ENCODE assay signal across 22 mouse cellular contexts in genomic region chr19:17366364-17367090, GRCm38 (mm10).
"Had no signal": no experiment of that assay in that cellular context is flagged by ENCODE, and none has a peak within 500 bp of the region (broad histone marks: within the 10 kb centered on the region; RNA-seq: fewer than 3 reads in every experiment).

No protein-coding gene starts in this region.

- ATAC-seq: forebrain, postnatal 0 days; hindbrain, postnatal 0 days; intestine, embryonic 16.5 days; liver, embryonic 12.5 days had no signal

- H3K9me3 ChIP-seq: heart, embryonic 13.5 days; heart, embryonic 15.5 days; hindbrain, embryonic 13.5 days; hindbrain, embryonic 15.5 days; limb, embryonic 13.5 days; limb, embryonic 15.5 days; liver, embryonic 12.5 days had no signal

- H3K4me2 ChIP-seq: heart, embryonic 11.5 days; heart, embryonic 13.5 days; heart, embryonic 15.5 days; hindbrain, embryonic 13.5 days; hindbrain, embryonic 15.5 days; limb, embryonic 13.5 days; limb, embryonic 15.5 days; liver, embryonic 12.5 days had no signal

- H3K27ac ChIP-seq: heart, adult 2 months; heart, embryonic 13.5 days; heart, embryonic 15.5 days; hindbrain, embryonic 13.5 days; hindbrain, embryonic 15.5 days; hindbrain, postnatal 0 days; limb, embryonic 13.5 days; limb, embryonic 15.5 days; liver, embryonic 12.5 days; liver, embryonic 14.5 days had no signal

- H3K4me3 ChIP-seq: heart, adult 2 months; heart, embryonic 13.5 days; heart, embryonic 15.5 days; hindbrain, embryonic 13.5 days; hindbrain, embryonic 15.5 days; limb, embryonic 13.5 days; limb, embryonic 15.5 days; liver, embryonic 12.5 days had no signal

- H3K4me1 ChIP-seq: heart, embryonic 15.5 days; hindbrain, embryonic 13.5 days; hindbrain, embryonic 15.5 days; limb, embryonic 13.5 days; limb, embryonic 15.5 days had no signal

- H3K27me3 ChIP-seq: heart, embryonic 13.5 days; heart, embryonic 15.5 days; hindbrain, embryonic 13.5 days; hindbrain, embryonic 15.5 days; limb, embryonic 13.5 days; limb, embryonic 15.5 days; liver, embryonic 12.5 days had no signal

- H3K9ac ChIP-seq: forebrain, postnatal 0 days; heart, embryonic 13.5 days; heart, embryonic 15.5 days; hindbrain, embryonic 13.5 days; hindbrain, embryonic 15.5 days; limb, embryonic 13.5 days; limb, embryonic 15.5 days; liver, embryonic 12.5 days; liver, embryonic 14.5 days had no signal

- DNase-seq: forebrain, postnatal 0 days; gastrocnemius, postnatal 14 days; gastrocnemius, postnatal 36 days; heart, adult 11 months; heart, adult 2 months; heart, postnatal 14 days; heart, postnatal 36 days; kidney, adult 11 months; layer of hippocampus, adult 9-11 months; layer of hippocampus, postnatal 36 days; left cerebral cortex, postnatal 4 days had no signal

- H3K36me3 ChIP-seq: heart, embryonic 13.5 days; heart, embryonic 15.5 days; hindbrain, embryonic 13.5 days; hindbrain, embryonic 15.5 days; limb, embryonic 13.5 days; limb, embryonic 15.5 days; liver, embryonic 12.5 days had no signal
